Mouse (Mus musculus) G1E (cell line): ENCODE data around the gene Mctp1. TPM values are rescaled to one million over a fixed set of nuclear protein-coding genes. Genes with fewer than 3 reads are reported as not detected.

Source experiments
- ATAC-seq: 2 replicates; pipeline ENCODE4 v1.8.0; 2016; ENCODE audit warnings: mild to moderate bottlenecking; ENCODE audit not compliant: insufficient number of reproducible peaks, poor library complexity, low FRiP score, severe bottlenecking; ENCODE audit errors: extremely low read depth
- DNase-seq: peaks from one replicate; pipeline ENCODE4 v3.0.0; 2012; ENCODE audit warnings: low spot score
- H3K27me3 ChIP-seq: 2 replicates; pipeline ENCODE4 v1.6.1; 2012; ENCODE audit warnings: mild to moderate bottlenecking, low read length, inconsistent platforms; ENCODE audit not compliant: insufficient read depth
- H3K36me3 ChIP-seq: replicated peaks from 2 replicates; pipeline ENCODE3; 2012; ENCODE audit warnings: mild to moderate bottlenecking, inconsistent platforms
- H3K4me1 ChIP-seq: 2 replicates; pipeline ENCODE4 v1.6.1; 2012; ENCODE audit warnings: low read depth, low read length, inconsistent platforms, mixed read lengths; ENCODE audit not compliant: insufficient read depth
- H3K4me3 ChIP-seq: 2 replicates; pipeline ENCODE4 v1.5.1; 2012; ENCODE audit warnings: low read depth, mild to moderate bottlenecking, inconsistent platforms, low read length, moderate library complexity, mixed read lengths
- H3K9me3 ChIP-seq: replicated peaks from 2 replicates; pipeline ENCODE4 v1.6.1; 2012; ENCODE audit warnings: inconsistent platforms
- CTCF ChIP-seq: IDR thresholded peaks from 2 replicates; pipeline ENCODE4 v1.5.1; 2012; ENCODE audit warnings: low read depth, low read length, inconsistent platforms, mixed read lengths
- GATA1 ChIP-seq: IDR thresholded peaks from 2 replicates; pipeline ENCODE4 v1.6.1; 2012; ENCODE audit warnings: borderline replicate concordance, low read length, inconsistent platforms, mixed read lengths
- GATA2 ChIP-seq: IDR thresholded peaks from 2 replicates; pipeline ENCODE4 v1.6.1; 2012; ENCODE audit warnings: low read depth, low read length, inconsistent platforms, borderline replicate concordance
- POLR2AphosphoS5 ChIP-seq: IDR thresholded peaks from 2 replicates; pipeline ENCODE4 v1.6.1; 2012; ENCODE audit warnings: low read depth, low read length, inconsistent platforms; ENCODE audit not compliant: insufficient replicate concordance
- TAL1 ChIP-seq: conservative IDR thresholded peaks from 2 replicates; pipeline ENCODE4 v1.6.1; 2012; ENCODE audit warnings: low read depth, low read length, inconsistent platforms, mixed read lengths
- polyA plus RNA-seq: library from polyadenylated mRNA; stranded (reverse); fragments of >175 nt; gene quantifications from 2 replicates; pipeline ENCODE4 v1.2.3, GENCODE M21; 2012
- total RNA-seq, 2 experiments: library from RNA; stranded (forward) in 1 of 2; stranded (reverse) in 1 of 2; fragments of 200-1000 nt in 1 of 2; fragments of >200 nt in 1 of 2; fragmentation: Nextera tagmentation in 1 of 2; gene quantifications; 2 replicates each; pipeline ENCODE4 v1.2.3; 2014 to 2017

Gene Mctp1
- total and polyA plus RNA-seq, 3 experiments, result 1.4 to 16.7 (median 15.6) TPM

DNA sequence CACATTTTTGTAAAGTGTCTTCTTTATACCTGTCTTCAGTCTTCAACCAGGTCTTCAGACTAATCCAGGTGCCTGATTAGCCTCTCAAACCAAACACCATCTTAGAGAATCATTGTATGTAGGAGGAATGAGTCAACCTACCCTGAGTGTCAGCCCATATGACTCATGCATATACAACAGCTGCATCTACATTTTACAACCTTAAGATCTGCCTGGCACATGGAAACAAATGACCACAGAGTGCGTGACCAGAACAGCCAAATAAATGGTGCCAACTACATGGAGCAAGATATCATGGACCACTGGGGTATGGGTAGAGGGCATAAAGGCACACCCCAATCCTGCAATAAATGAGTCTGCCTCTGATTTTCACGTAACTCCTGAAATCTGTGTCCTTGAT, 131.6 kb downstream of the Mctp1 start:
- DNase-seq, result no peak
- ATAC-seq, result no peak
- H3K36me3 ChIP-seq, result no peaks in the 10 kb centered on the region
- H3K27me3 ChIP-seq, result no peaks in the 10 kb centered on the region; the same call in 1 of the 2 replicates
- no peaks in the 10 kb centered on the region for H3K9me3 ChIP-seq
- H3K4me3 ChIP-seq, result no peak overlapping the region
- H3K4me1 ChIP-seq, result no peaks in the 10 kb centered on the region
- TF ChIP-seq GATA2 (no peak), CTCF (no peak), POLR2AphosphoS5 (no peak), GATA1 (no peak), TAL1 (no peak)

DNA sequence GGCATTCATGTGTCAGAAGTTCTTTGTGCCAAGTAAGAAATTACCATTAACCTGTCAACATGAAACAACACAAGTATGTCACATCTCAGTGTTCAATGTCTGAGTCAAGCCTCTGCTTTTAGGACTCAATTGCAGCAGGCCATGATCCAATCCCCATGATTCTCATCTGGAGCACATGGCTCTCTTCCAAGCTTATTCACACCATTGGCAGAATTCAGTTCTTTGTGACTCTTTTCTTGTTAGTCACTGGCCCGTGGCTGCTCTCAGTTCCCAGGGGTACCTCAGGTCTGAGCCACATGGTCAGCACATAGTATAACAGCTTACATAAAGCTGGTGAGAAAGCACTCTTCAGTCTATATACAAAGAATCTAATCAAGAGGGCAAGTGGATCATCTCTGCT, 138.8 kb downstream of the Mctp1 start:
- H3K9me3 ChIP-seq, result no peaks in the 10 kb centered on the region
- DNase-seq, result no peak
- no peaks in the 10 kb centered on the region for H3K36me3 ChIP-seq
- H3K4me3 ChIP-seq, result no peak overlapping the region
- TF ChIP-seq TAL1, result no peak
- no peak for TF ChIP-seq GATA2
- no peaks in the 10 kb centered on the region for H3K27me3 ChIP-seq
- no peaks in the 10 kb centered on the region for H3K4me1 ChIP-seq
- no peak for ATAC-seq

DNA sequence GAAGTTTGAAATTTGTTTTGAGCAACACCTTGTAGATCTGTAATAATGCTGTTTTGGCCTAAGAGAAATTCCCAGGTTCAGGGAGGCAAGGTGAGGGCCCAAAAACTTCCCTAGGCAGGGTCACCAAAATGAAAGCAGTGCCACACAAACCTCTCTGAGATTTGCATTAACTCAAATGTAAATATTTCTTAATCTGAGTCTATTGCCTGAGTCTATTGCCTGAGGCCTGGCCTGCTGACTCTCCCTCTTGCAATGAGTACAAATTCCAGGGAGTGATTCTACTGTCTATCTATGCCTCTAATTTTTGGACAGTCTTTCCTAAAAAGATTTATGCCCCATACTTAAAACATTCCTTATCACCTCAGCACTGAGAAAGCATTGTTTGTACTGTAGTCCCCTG, 143.0 kb downstream of the Mctp1 start:
- Histone ChIP-seq H3K36me3 (no peaks in the 10 kb centered on the region), H3K4me3 (no peak overlapping the region), H3K4me1 (no peaks in the 10 kb centered on the region), H3K9me3 (no peaks in the 10 kb centered on the region), H3K27me3 (peaks cover 11% of the 10 kb centered on the region)
- TF ChIP-seq GATA2 (no peak), POLR2AphosphoS5 (no peak), CTCF (no peak), TAL1 (no peak), GATA1 (no peak)
- ATAC-seq (no peak), DNase-seq (no peak)

DNA sequence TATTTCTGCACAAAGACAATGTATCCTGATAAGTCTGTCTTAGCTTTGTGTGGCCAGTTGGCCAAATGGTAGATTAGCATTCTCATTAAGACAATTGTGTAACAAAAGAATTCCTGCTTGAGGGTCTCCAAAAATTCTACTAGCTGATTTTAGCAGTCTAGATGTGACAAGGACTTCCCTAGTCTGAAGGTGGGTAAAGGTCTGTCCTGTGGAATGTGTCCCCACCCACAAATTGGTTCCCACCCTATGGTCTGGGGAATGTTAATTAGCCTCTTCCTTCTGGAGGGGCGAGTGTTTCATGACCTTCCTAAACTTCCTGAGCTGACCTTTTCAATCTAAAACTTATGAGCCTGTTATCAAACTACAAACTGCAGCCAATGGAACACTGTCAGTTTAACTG, 143.4 kb downstream of the Mctp1 start:
- no peaks in the 10 kb centered on the region for H3K4me1 ChIP-seq
- no peaks in the 10 kb centered on the region for H3K9me3 ChIP-seq
- TF ChIP-seq TAL1 (no peak), CTCF (no peak), GATA1 (no peak), GATA2 (no peak), POLR2AphosphoS5 (no peak)
- no peak overlapping the region for H3K4me3 ChIP-seq
- ATAC-seq (no peak), DNase-seq (no peak)
- peaks cover 11% of the 10 kb centered on the region for H3K27me3 ChIP-seq
- no peaks in the 10 kb centered on the region for H3K36me3 ChIP-seq

DNA sequence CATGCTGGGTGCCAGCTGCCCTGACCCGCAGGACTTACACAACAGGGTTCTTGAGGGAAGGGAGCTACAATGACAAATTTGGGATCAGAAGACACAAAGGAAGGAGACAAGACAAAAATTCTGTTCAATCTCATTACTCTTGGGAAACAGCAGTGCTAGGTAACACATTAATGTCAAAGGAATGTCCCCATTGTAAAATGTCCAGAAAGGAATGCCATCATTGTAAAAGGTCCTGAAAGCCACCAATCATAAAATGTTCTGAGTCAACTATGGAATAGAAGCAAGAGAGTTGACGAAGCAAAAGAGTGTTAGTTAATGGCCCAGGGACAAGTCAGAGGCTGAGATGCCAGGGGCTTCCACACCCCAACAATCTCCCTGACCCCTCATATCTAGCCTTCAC, 145.6 kb downstream of the Mctp1 start:
- Histone ChIP-seq H3K27me3 (peaks cover 11% of the 10 kb centered on the region), H3K9me3 (no peaks in the 10 kb centered on the region), H3K4me1 (no peaks in the 10 kb centered on the region), H3K36me3 (no peaks in the 10 kb centered on the region), H3K4me3 (no peak overlapping the region)
- ATAC-seq, result no peak
- no peak for DNase-seq
- TF ChIP-seq POLR2AphosphoS5 (no peak), TAL1 (no peak), CTCF (no peak), GATA1 (no peak), GATA2 (no peak)

DNA sequence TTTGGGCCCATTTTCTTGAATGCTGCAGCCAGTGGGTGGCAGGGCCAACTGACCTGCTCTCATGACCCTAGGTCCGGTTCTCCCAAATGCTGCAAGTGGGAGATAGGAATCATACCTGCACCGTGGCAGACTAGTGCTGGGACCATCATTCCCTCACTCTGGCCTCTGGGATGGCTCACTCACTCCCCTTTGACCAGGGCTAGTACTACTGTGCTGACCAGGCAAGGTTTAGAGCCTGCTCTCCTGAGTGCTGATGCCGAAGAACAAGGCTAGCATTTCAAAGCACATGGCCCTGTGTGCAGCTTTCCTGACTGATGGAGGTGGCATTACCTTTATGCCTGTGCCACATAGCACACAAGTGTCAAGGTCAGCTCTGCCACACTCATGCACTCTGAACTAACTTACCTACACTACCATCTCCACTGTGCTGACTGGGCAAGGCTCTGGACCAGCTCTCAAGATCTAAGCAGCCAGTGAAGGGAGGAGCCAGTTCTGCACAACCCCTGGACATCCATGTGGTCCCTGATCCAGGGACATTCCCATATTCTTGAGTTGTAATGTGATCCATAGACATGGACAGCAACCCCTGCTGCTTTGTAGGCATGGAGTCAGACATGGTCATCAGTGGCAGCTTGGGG, 146.7 kb downstream of the Mctp1 start:
- ATAC-seq, result no peak
- H3K4me1 ChIP-seq, result no peaks in the 10 kb centered on the region
- no peaks in the 10 kb centered on the region for H3K9me3 ChIP-seq
- TF ChIP-seq GATA1, result no peak
- no peak for TF ChIP-seq CTCF
- TF ChIP-seq GATA2, result no peak
- TF ChIP-seq POLR2AphosphoS5, result no peak
- TF ChIP-seq TAL1, result no peak
- peaks cover 11% of the 10 kb centered on the region for H3K27me3 ChIP-seq
- H3K36me3 ChIP-seq, result no peaks in the 10 kb centered on the region
- DNase-seq, result no peak
- H3K4me3 ChIP-seq, result no peak overlapping the region

DNA sequence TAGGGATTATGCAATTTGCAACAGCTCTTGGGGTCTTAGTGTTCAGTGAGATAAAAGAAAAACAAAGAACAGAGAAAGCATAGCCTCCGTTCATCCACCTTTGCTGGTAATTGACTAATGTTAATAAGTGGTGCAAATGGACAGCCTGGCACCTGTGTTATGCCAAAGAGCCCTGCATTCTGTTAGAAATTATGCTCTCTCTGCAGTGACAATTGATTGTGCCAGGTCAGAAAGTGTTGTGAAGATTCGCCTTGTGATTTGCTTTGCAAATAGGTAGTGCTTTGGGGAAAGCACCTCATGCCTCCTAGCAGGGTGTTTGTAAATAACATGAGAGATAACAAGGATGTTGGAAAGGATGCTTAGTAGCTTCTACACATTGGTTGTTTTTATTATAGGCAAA, 163.5 kb downstream of the Mctp1 start:
- H3K27me3 ChIP-seq, result no peaks in the 10 kb centered on the region; the same call in 1 of the 2 replicates
- H3K36me3 ChIP-seq, result no peaks in the 10 kb centered on the region
- H3K9me3 ChIP-seq, result no peaks in the 10 kb centered on the region
- no peak for TF ChIP-seq POLR2AphosphoS5
- no peak for TF ChIP-seq CTCF
- no peak for TF ChIP-seq GATA2
- TF ChIP-seq TAL1, result no peak
- TF ChIP-seq GATA1, result no peak
- no peak for DNase-seq
- no peak overlapping the region for H3K4me3 ChIP-seq
- no peak for ATAC-seq
- no peaks in the 10 kb centered on the region for H3K4me1 ChIP-seq
